Mouse (Mus musculus): Measurements from ENCODE around the gene Gm10306. TPM values are rescaled to one million over a fixed set of nuclear protein-coding genes. Genes with fewer than 3 reads are reported as not detected.

Gene Gm10306
- total and polyA plus RNA-seq, 2 experiments from 2014 or later: not detected

- Histone ChIP-seq H3K27ac (no peak overlapping the region), H3K9me3 (ENCODE audit: low read length) (no peaks in the 10 kb centered on the region), H3K27me3 (ENCODE audit: insufficient read depth, low read length) (no peaks in the 10 kb centered on the region), H3K4me1 (ENCODE audit: insufficient read depth, low read length) (no peaks in the 10 kb centered on the region), H3K4me2 (ENCODE audit: low read depth, low read length) (no peak overlapping the region), H3K9ac (replicated peaks; ENCODE audit: low read length) (no peak overlapping the region), H3K4me3 (ENCODE audit: low read length) (no peak overlapping the region), H3K36me3 (ENCODE audit: insufficient read depth, low read length) (peaks cover 14% of the 10 kb centered on the region; the same call in 1 of the 2 replicates)
- 95% methylated on average over 4 of the region's 4 CpGs for WGBS
- ATAC-seq (no peak), DNase-seq (ENCODE audit: low spot score) (no peak)
- no peak for TF ChIP-seq CTCF (IDR thresholded peaks at IDR 0.05; ENCODE audit: low read depth)
Observed at GRCm38 (mm10) chr4:94572677-94573076, 16.3 kb downstream of the Gm10306 start.

DNA sequence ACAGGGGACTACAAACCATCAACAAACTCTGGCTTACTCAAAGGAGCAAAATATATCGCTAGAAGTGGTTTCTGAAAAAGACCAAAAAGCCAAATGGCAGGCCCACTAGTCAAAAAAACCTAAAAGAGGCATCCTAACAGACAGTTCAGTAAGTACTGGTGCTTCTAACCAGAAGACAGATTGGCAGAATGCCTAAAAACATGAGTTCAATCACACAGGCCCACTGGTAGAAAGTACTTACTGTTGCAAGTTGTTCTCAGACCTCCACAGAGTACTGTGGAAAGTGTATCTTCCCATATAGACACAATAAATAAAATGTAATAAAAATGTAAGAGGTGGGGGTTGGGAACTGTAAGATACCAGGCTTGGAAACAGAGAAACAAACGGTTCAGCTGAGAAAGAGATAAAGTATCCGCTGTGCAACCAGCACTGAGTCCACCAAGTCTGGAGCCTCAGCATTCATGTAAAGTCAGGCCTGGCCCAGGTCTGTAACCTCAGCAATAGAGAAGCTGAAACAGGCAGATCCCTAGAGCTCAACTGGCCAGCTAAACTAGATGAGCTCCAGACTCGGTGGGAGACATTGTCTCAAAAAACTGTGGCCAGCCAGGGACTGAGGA is 35.5 kb downstream of the Gm10306 start:
- no peak for TF ChIP-seq CTCF (IDR thresholded peaks at IDR 0.05; ENCODE audit: low read depth)
- Histone ChIP-seq H3K4me2 (ENCODE audit: low read depth, low read length) (no peak overlapping the region), H3K4me3 (ENCODE audit: low read length) (no peak overlapping the region), H3K9me3 (ENCODE audit: low read length) (no peaks in the 10 kb centered on the region), H3K27me3 (ENCODE audit: insufficient read depth, low read length) (no peaks in the 10 kb centered on the region), H3K9ac (replicated peaks; ENCODE audit: low read length) (no peak overlapping the region), H3K27ac (no peak overlapping the region), H3K36me3 (ENCODE audit: insufficient read depth, low read length) (no peaks in the 10 kb centered on the region), H3K4me1 (ENCODE audit: insufficient read depth, low read length) (no peaks in the 10 kb centered on the region)
- DNase-seq (ENCODE audit: low spot score) (peak; percentile 3), ATAC-seq (no peak)
- 79% methylated on average over 4 of the region's 4 CpGs for WGBS

DNA sequence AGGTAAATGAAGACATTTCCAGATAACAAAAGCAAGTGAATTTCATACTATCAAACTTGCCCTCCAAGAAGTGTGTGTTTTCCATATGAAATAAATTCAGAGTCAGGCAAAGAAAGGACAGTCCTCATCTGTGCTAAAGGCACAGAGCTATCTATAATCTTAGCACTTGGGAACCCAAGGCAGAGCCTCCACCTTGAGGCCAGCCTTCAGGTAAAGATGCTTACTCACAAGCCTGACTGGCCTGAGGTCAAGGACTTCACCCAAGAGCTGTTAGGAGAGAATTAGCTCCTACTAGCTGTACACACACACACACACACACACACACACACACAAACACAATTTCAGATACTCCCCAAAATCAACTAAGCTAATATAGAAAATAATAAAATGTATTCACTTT is 36.4 kb downstream of the Gm10306 start:
- no peak for TF ChIP-seq CTCF (IDR thresholded peaks at IDR 0.05; ENCODE audit: low read depth)
- Histone ChIP-seq H3K4me1 (ENCODE audit: insufficient read depth, low read length) (no peaks in the 10 kb centered on the region), H3K4me2 (ENCODE audit: low read depth, low read length) (no peak overlapping the region), H3K9me3 (ENCODE audit: low read length) (no peaks in the 10 kb centered on the region), H3K36me3 (ENCODE audit: insufficient read depth, low read length) (no peaks in the 10 kb centered on the region), H3K27ac (no peak overlapping the region), H3K27me3 (ENCODE audit: insufficient read depth, low read length) (no peaks in the 10 kb centered on the region), H3K4me3 (ENCODE audit: low read length) (no peak overlapping the region), H3K9ac (replicated peaks; ENCODE audit: low read length) (no peak overlapping the region)
- no peak for ATAC-seq
- DNase-seq (ENCODE audit: low spot score): no peak

- no peak overlapping the region for H3K4me3 ChIP-seq (ENCODE audit: low read length)
- no peak overlapping the region for H3K9ac ChIP-seq (replicated peaks; ENCODE audit: low read length)
- DNase-seq (ENCODE audit: low spot score): no peak
- H3K27ac ChIP-seq: no peak overlapping the region
- no peak for ATAC-seq
- 86% methylated on average over 4 of the region's 4 CpGs for WGBS
- peak overlapping the region; percentile 85 for H3K4me2 ChIP-seq (ENCODE audit: low read depth, low read length)
- H3K36me3 ChIP-seq (ENCODE audit: insufficient read depth, low read length): no peaks in the 10 kb centered on the region
- peaks cover 5% of the 10 kb centered on the region; the same call in 1 of the 2 replicates for H3K4me1 ChIP-seq (ENCODE audit: insufficient read depth, low read length)
- H3K27me3 ChIP-seq (ENCODE audit: insufficient read depth, low read length): no peaks in the 10 kb centered on the region
- TF ChIP-seq CTCF (IDR thresholded peaks at IDR 0.05; ENCODE audit: low read depth): peak; percentile 14; the same call in 1 of the 2 replicates
- H3K9me3 ChIP-seq (ENCODE audit: low read length): no peaks in the 10 kb centered on the region
Observed at GRCm38 (mm10) chr4:94601395-94601794, 45.0 kb downstream of the Gm10306 start.

DNA sequence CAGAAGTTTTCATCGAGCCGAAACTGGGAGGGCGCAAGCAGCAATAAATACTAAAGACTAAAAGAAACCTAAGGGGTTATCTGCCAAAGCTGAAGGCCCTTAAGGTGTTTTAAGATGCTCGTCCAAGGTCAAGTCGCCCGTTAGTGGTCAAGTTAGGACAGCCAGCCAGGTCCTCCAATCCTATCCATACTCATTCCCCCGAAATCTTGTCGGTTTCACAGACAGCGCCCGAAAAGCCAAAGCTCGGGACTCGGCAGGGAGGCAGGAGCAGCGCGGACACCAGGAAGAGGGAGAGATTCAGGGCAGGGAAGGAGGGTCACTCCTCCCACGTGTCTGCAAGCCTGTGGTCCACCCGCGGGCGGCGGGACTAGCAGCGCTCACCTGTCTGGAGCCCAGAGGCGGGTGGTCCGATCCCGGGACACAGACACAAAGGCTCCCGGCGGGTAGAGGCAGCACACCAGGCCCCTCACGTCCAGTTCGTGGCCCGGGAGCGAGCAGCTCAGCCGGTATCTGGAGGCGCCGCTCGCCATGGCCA is 46.2 kb downstream of the Gm10306 start:
- H3K4me2 ChIP-seq (ENCODE audit: low read depth, low read length): peak overlapping the region; percentile 85
- WGBS: under 1% methylated on average over 33 of the region's 33 CpGs
- H3K27ac ChIP-seq: peak overlapping the region; percentile 94
- no peaks in the 10 kb centered on the region for H3K9me3 ChIP-seq (ENCODE audit: low read length)
- H3K9ac ChIP-seq (replicated peaks; ENCODE audit: low read length): peak overlapping the region; percentile 95
- peak overlapping the region; percentile 99 for H3K4me3 ChIP-seq (ENCODE audit: low read length)
- no peaks in the 10 kb centered on the region for H3K27me3 ChIP-seq (ENCODE audit: insufficient read depth, low read length)
- ATAC-seq (no peak), DNase-seq (ENCODE audit: low spot score) (peak; percentile 9)
- peaks cover 5% of the 10 kb centered on the region; the same call in 1 of the 2 replicates for H3K4me1 ChIP-seq (ENCODE audit: insufficient read depth, low read length)
- no peak for TF ChIP-seq CTCF (IDR thresholded peaks at IDR 0.05; ENCODE audit: low read depth)
- no peaks in the 10 kb centered on the region for H3K36me3 ChIP-seq (ENCODE audit: insufficient read depth, low read length)

- Histone ChIP-seq H3K4me3 (ENCODE audit: low read length) (peak within 1 kb of the TSS; percentile 99), H3K27ac (peak within 1 kb of the TSS; percentile 94), H3K9ac (replicated peaks; ENCODE audit: low read length) (peak within 1 kb of the TSS; percentile 95), H3K4me2 (ENCODE audit: low read depth, low read length) (peak within 1 kb of the TSS; percentile 85), H3K9me3 (ENCODE audit: low read length) (no peaks in the 10 kb centered on the region), H3K27me3 (ENCODE audit: insufficient read depth, low read length) (no peaks in the 10 kb centered on the region), H3K36me3 (ENCODE audit: insufficient read depth, low read length) (no peaks in the 10 kb centered on the region), H3K4me1 (ENCODE audit: insufficient read depth, low read length) (peaks cover 5% of the 10 kb centered on the region; the same call in 1 of the 2 replicates)
- DNase-seq (ENCODE audit: low spot score): peak; percentile 97
- peak; percentile 99 for ATAC-seq
- under 1% methylated on average over 59 of the region's 61 CpGs for WGBS
- TF ChIP-seq CTCF (IDR thresholded peaks at IDR 0.05; ENCODE audit: low read depth): no peak
Observed at GRCm38 (mm10) chr4:94603031-94603629, 46.8 kb downstream of the Gm10306 start, which contains the start of gene Plaa. Gene Plaa (minus strand): TSS chr4:94603244.
